ENCODE assay signal across 17 mouse cellular contexts in the genomic region with DNA sequence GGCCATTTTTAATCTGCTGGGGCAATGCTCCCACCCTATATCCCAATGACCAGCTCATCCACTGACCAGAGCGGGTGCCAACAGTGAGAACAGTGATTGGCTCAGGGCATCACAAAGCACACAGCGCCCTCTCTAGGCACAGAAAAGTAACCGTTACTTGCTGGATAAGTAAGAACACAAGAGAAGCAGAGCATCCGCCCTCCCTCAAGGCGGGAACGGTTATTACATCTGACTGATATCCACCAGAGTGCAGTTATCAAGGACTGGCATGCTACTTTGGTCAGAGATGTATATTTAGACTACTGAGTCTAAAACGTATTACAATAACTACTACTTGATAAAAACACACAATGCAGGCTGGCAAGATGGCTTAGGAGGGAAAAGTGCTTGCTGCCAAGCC. TPM values are rescaled to one million over a fixed set of nuclear protein-coding genes. Genes with fewer than 3 reads are reported as not detected.
DNase-seq lines count a peak whose midpoint lies in the region; ATAC-seq and TF ChIP-seq lines count a peak whose summit lies in the region.
"Had no signal": no experiment of that assay in that cellular context is flagged by ENCODE, and none has a peak within 500 bp of the region (broad histone marks: within the 10 kb centered on the region; RNA-seq: fewer than 3 reads in every experiment).

No protein-coding gene starts in this region.

- H3K36me3 ChIP-seq in forebrain, embryonic 11.5 days (ENCODE audit: control insufficient read depth, insufficient read depth, low read length): peaks cover 8% of the 10 kb centered on the region
- H3K36me3 ChIP-seq in forebrain, embryonic 15.5 days: peaks cover 24% of the 10 kb centered on the region
- peaks cover 52% of the 10 kb centered on the region for H3K36me3 ChIP-seq in liver, embryonic 13.5 days
- H3K36me3 ChIP-seq in hindbrain, embryonic 13.5 days: peaks cover 50% of the 10 kb centered on the region

- no peak overlapping the region for H3K9ac ChIP-seq in forebrain, embryonic 11.5 days (ENCODE audit: low read length)
- H3K9ac ChIP-seq in forebrain, embryonic 15.5 days (replicated peaks): no peak overlapping the region
- peak overlapping the region; percentile 29; the same call in 1 of the 2 replicates for H3K9ac ChIP-seq in liver, embryonic 13.5 days
- H3K9ac ChIP-seq in hindbrain, embryonic 13.5 days: no peak overlapping the region
- H3K9ac ChIP-seq: heart, embryonic 13.5 days; hindbrain, embryonic 14.5 days had no signal

- no peak overlapping the region for H3K4me2 ChIP-seq in forebrain, embryonic 11.5 days (ENCODE audit: low read depth, low read length, severe bottlenecking)
- H3K4me2 ChIP-seq in forebrain, embryonic 15.5 days (replicated peaks): no peak overlapping the region
- no peak overlapping the region for H3K4me2 ChIP-seq in liver, embryonic 13.5 days
- no peak overlapping the region for H3K4me2 ChIP-seq in hindbrain, embryonic 13.5 days
- H3K4me2 ChIP-seq: heart, embryonic 13.5 days; hindbrain, embryonic 14.5 days had no signal

- ATAC-seq in forebrain, embryonic 11.5 days (replicated peaks; ENCODE audit: low FRiP score): no peak
- ATAC-seq in forebrain, embryonic 15.5 days (replicated peaks): no peak
- peak; percentile 93 for ATAC-seq in liver, embryonic 13.5 days (ENCODE audit: low read depth)
- no peak for ATAC-seq in hindbrain, embryonic 13.5 days (ENCODE audit: low FRiP score)
- ATAC-seq: midbrain, embryonic 16.5 days had no signal

- TF ChIP-seq CTCF in bone marrow, adult 2 months (IDR thresholded peaks at IDR 0.05; ENCODE audit: control insufficient read depth, insufficient read depth, low read length): peak; percentile 24; the same call in 1 of the 2 replicates

- 92% methylated on average over 7 of the region's 7 CpGs for WGBS in forebrain, embryonic 11.5 days
- whole genome bisulfite sequencing in forebrain, embryonic 15.5 days: 95% methylated on average over 7 of the region's 7 CpGs
- 64% methylated on average over 7 of the region's 7 CpGs for WGBS in bone marrow, adult 2 months
- WGBS in liver, embryonic 13.5 days (ENCODE audit: insufficient replicate concordance): 37% methylated on average over 7 of the region's 7 CpGs
- 91% methylated on average over 7 of the region's 7 CpGs for WGBS in hindbrain, embryonic 13.5 days

- peak; percentile 10 for DNase-seq in forebrain, embryonic 11.5 days (ENCODE audit: low spot score)
- DNase-seq in 3T3-L1 (ENCODE audit: low read depth, low spot score): peak; percentile 10
- peak; percentile 47 for DNase-seq in liver, embryonic 13.5 days
- no peak for DNase-seq in frontal cortex, postnatal 10 days (ENCODE audit: low spot score in 2 of 2)
- no peak for DNase-seq in adrenal gland, postnatal 36 days
- DNase-seq: cerebellum, adult 9-10 months; gastrocnemius, postnatal 36 days; kidney, adult 8-10 months; thymus, adult 2 months had no signal

- no peaks in the 10 kb centered on the region for H3K4me1 ChIP-seq in forebrain, embryonic 11.5 days (replicated peaks; ENCODE audit: control insufficient read depth, insufficient read depth, low read length)
- no peaks in the 10 kb centered on the region for H3K4me1 ChIP-seq in forebrain, embryonic 15.5 days
- H3K4me1 ChIP-seq in bone marrow, adult 2 months (ENCODE audit: control insufficient read depth, insufficient read depth, low read length): no peaks in the 10 kb centered on the region; the same call in 1 of the 2 replicates
- H3K4me1 ChIP-seq in liver, embryonic 13.5 days (replicated peaks): peaks cover 42% of the 10 kb centered on the region
- H3K4me1 ChIP-seq in hindbrain, embryonic 13.5 days (replicated peaks): no peaks in the 10 kb centered on the region

- H3K27ac ChIP-seq in forebrain, embryonic 11.5 days (ENCODE audit: low read depth, low read length): no peak overlapping the region
- H3K27ac ChIP-seq in forebrain, embryonic 15.5 days (replicated peaks): no peak overlapping the region
- 0 out of 2 replicates have a peak overlapping the region, but pooled peaks have one; percentile 39 for H3K27ac ChIP-seq in bone marrow, adult 2 months (ENCODE audit: control insufficient read depth, insufficient read depth, low read depth, low read length, poor library complexity)
- H3K27ac ChIP-seq in liver, embryonic 13.5 days: peak overlapping the region; percentile 83
- no peak overlapping the region for H3K27ac ChIP-seq in hindbrain, embryonic 13.5 days
- H3K27ac ChIP-seq: heart, embryonic 13.5 days; hindbrain, embryonic 14.5 days; macrophage had no signal

- no peaks in the 10 kb centered on the region for H3K27me3 ChIP-seq in forebrain, embryonic 11.5 days (ENCODE audit: control insufficient read depth, insufficient read depth, low read length)
- H3K27me3 ChIP-seq in forebrain, embryonic 15.5 days: no peaks in the 10 kb centered on the region
- H3K27me3 ChIP-seq in liver, embryonic 13.5 days: no peaks in the 10 kb centered on the region
- H3K27me3 ChIP-seq in hindbrain, embryonic 13.5 days: no peaks in the 10 kb centered on the region
- H3K27me3 ChIP-seq: heart, embryonic 13.5 days had no signal

- H3K4me3 ChIP-seq in forebrain, embryonic 11.5 days (ENCODE audit: low read depth, low read length): no peak overlapping the region
- no peak overlapping the region for H3K4me3 ChIP-seq in forebrain, embryonic 15.5 days
- H3K4me3 ChIP-seq in bone marrow, adult 2 months (replicated peaks; ENCODE audit: control insufficient read depth, low read depth, low read length): no peak overlapping the region
- no peak overlapping the region for H3K4me3 ChIP-seq in liver, embryonic 13.5 days (replicated peaks)
- no peak overlapping the region for H3K4me3 ChIP-seq in hindbrain, embryonic 13.5 days
- H3K4me3 ChIP-seq: heart, embryonic 13.5 days had no signal

- no peaks in the 10 kb centered on the region for H3K9me3 ChIP-seq in forebrain, embryonic 11.5 days (ENCODE audit: control insufficient read depth, low read length)
- no peaks in the 10 kb centered on the region for H3K9me3 ChIP-seq in forebrain, embryonic 15.5 days
- H3K9me3 ChIP-seq in liver, embryonic 13.5 days (replicated peaks): no peaks in the 10 kb centered on the region
- no peaks in the 10 kb centered on the region for H3K9me3 ChIP-seq in hindbrain, embryonic 13.5 days
- H3K9me3 ChIP-seq: G1E; heart, embryonic 13.5 days had no signal

- TF ChIP-seq POLR2A in bone marrow, adult 2 months (IDR thresholded peaks at IDR 0.05; ENCODE audit: borderline replicate concordance, control insufficient read depth, low read depth, low read length): no peak

RNA-seq across cellular contexts. Expression of gene Bptf, which starts 39.3 kb away (rescaled TPM):
- polyA plus RNA-seq in forebrain, embryonic 11.5 days (2014; fragmentation: Nextera tagmentation; extraction: Ambion mirVana): 49.6 and 50.6 TPM in 2 replicates
- 37.1 and 38.0 TPM in 2 replicates for polyA plus RNA-seq in forebrain, embryonic 15.5 days (2015; fragmentation: Nextera tagmentation; extraction: Ambion mirVana)
- 37.4 and 43.4 TPM in 2 replicates for polyA plus RNA-seq in bone marrow, adult 2 months (2011; ENCODE audit: insufficient read depth, insufficient read length, low replicate concordance, missing spikeins)
- 8.7 and 9.3 TPM in 2 replicates for polyA plus RNA-seq in liver, embryonic 13.5 days (2015; fragmentation: Nextera tagmentation; extraction: Ambion mirVana)
- polyA plus RNA-seq in hindbrain, embryonic 13.5 days (2015; fragmentation: Nextera tagmentation; extraction: Ambion mirVana): 34.0 and 38.0 TPM in 2 replicates
- 10 to 100 TPM; 40.7 to 44.7 TPM for total RNA-seq in adrenal gland, postnatal 36 days (2021)

Comparison
In these comparisons a context has a peak if more than half of its experiments do, and no peak if none do; other contexts are left out.
1. DNase-seq: peak in forebrain, embryonic 11.5 days (single experiment), 3T3-L1 (single experiment) and liver, embryonic 13.5 days (single experiment); none in frontal cortex, postnatal 10 days (0 of 2) and adrenal gland, postnatal 36 days (0 of 2).
2. H3K27ac ChIP-seq: peak in bone marrow, adult 2 months (single experiment) and liver, embryonic 13.5 days (single experiment); none in forebrain, embryonic 11.5 days (single experiment), forebrain, embryonic 15.5 days (single experiment) and hindbrain, embryonic 13.5 days (single experiment).